Mouse (Mus musculus) forebrain, embryonic 10.5 days (tissue): Measurements from ENCODE around the gene Olfr69. TPM values are rescaled to one million over a fixed set of nuclear protein-coding genes. Genes with fewer than 3 reads are reported as not detected.
"Not testable (repeated sequence)": the region's sequence is repeated elsewhere in the genome, so short reads cannot be mapped to it uniquely, and the experiment has no call there.

Experiments
- DNase-seq: peaks from one replicate; pipeline ENCODE4 v3.0.0-alpha.2; 2017; ENCODE audit warnings: low spot score; ENCODE audit errors: extremely low spot score
- H3K27ac ChIP-seq: fragments of 300-500 bp; sonication (generic); 2 replicates; pipeline ENCODE4 v1.5.1; 2016; ENCODE audit warnings: mild to moderate bottlenecking
- H3K27me3 ChIP-seq: fragments of 300-500 bp; sonication (generic); 2 replicates; pipeline ENCODE4 v1.6.1; 2016; ENCODE audit warnings: mild to moderate bottlenecking; ENCODE audit not compliant: poor library complexity, severe bottlenecking
- H3K36me3 ChIP-seq: fragments of 300-500 bp; sonication (generic); replicated peaks from 2 replicates; pipeline ENCODE4 v1.6.1; 2016; ENCODE audit warnings: mild to moderate bottlenecking, moderate library complexity
- H3K4me1 ChIP-seq: fragments of 300-500 bp; sonication (generic); 2 replicates; pipeline ENCODE4 v1.6.1; 2016
- H3K4me3 ChIP-seq: fragments of 300-500 bp; sonication (generic); 2 replicates; pipeline ENCODE4 v1.5.1; 2016; ENCODE audit warnings: mild to moderate bottlenecking, moderate library complexity
- H3K9me3 ChIP-seq: fragments of 300-500 bp; sonication (generic); 2 replicates; pipeline ENCODE4 v1.6.1; 2016; ENCODE audit warnings: mild to moderate bottlenecking, moderate library complexity
- WGBS: fragments of 180-500 bp; shearing (Covaris S2); methylation state at CpG from one replicate; pipeline ENCODE4 v1.1.7; 2016; 5-methylcytosine and 5-hydroxymethylcytosine counted together
- polyA plus RNA-seq: library from polyadenylated mRNA; unstranded; fragments of >200 nt; fragmentation: Nextera tagmentation; extraction: Ambion mirVana; gene quantifications from 2 replicates; pipeline ENCODE4 v1.2.1, GENCODE M21; 2016

Olfr69 gene
- polyA plus RNA-seq, 1 experiment from 2014 or later: not detected

GRCm38 (mm10) chr7:103791721-103792120, 20.3 kb upstream of the Olfr69 start, which contains the start of gene Olfr67:
Gene Olfr67, minus strand, starts transcription at chr7:103791821.
- DNase-seq: no peak
- Histone ChIP-seq H3K27me3 (no peaks in the 10 kb centered on the region), H3K36me3 (no peaks in the 10 kb centered on the region), H3K4me3 (no peak within 1 kb of the TSS), H3K4me1 (no peaks in the 10 kb centered on the region), H3K9me3 (no peaks in the 10 kb centered on the region), H3K27ac (no peak within 1 kb of the TSS)
- 87% methylated on average over 3 of the region's 3 CpGs for WGBS

DNA sequence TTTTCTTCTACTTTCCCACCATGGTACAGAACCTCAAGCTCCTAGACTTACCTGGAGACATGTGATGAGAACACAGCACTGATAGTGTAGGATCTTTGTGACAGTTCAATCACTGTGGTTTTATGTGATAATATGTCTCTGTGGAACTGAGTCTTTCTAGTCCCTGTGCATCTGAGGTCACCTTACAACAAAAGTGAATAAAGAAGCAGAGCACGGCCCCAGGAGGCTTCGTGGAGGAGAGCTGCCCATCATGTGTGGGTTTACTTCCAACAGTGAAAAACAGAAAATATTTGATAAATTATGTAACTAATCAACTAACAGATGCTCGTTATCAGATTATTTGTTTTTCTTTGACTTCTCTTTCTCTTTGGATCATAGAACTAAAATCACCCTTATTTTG, 8.2 kb upstream of the Olfr69 start, which contains the start of gene Olfr68:
Olfr68 (minus strand) TSS at position 101 of the 400 bp plus-strand sequence.
- no peaks in the 10 kb centered on the region for H3K36me3 ChIP-seq
- no peak for DNase-seq
- no peak within 1 kb of the TSS for H3K27ac ChIP-seq
- 81% methylated on average over 3 of the region's 3 CpGs for WGBS
- H3K4me1 ChIP-seq: no peaks in the 10 kb centered on the region
- H3K9me3 ChIP-seq: no peaks in the 10 kb centered on the region
- no peaks in the 10 kb centered on the region for H3K27me3 ChIP-seq
- H3K4me3 ChIP-seq: no peak within 1 kb of the TSS

DNA sequence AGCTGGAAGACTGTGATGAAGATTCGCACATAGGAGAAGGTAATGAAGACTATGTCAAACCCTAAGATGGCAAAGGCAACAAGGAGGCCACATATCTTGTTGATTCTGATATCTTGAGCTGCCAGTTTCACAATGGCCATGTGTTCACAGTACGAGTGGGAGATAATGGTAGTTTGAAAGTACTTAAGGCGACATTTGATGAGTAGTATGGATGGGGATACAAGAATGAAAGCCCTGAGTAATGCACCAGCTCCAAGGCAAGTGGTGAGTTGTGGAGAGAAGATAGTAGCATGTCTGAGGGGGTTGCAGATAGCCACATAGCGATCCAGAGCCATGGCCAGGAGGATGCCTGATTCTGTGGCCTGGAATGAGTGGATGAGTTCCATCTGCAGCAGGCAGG, 6.3 kb upstream of the Olfr69 start:
- H3K27me3 ChIP-seq, H3K4me3 ChIP-seq: not testable (repeated sequence)

DNA sequence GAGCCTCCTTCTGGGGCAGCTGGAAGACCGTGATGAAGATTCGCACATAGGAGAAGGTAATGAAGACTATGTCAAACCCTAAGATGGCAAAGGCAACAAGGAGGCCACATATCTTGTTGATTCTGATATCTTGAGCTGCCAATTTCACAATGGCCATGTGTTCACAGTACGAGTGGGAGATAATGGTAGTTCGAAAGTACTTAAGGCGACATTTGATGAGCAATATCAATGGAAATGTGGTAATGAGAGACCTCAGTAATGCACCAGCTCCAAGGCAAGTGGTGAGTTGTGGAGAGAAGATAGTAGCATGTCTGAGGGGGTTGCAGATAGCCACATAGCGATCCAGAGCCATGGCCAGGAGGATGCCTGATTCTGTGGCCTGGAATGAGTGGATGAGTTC, 3.7 kb downstream of the Olfr69 start:
- H3K27ac ChIP-seq, H3K27me3 ChIP-seq, H3K4me3 ChIP-seq, DNase-seq, H3K4me1 ChIP-seq, H3K9me3 ChIP-seq, H3K36me3 ChIP-seq: not testable (repeated sequence)
- 92% methylated on average over 6 of the region's 6 CpGs for WGBS

More for the DNA sequence above, 6.3 kb upstream of the Olfr69 start:
- not testable (repeated sequence) for H3K9me3 ChIP-seq, H3K36me3 ChIP-seq, H3K27ac ChIP-seq, H3K4me1 ChIP-seq, DNase-seq
- WGBS: 87% methylated on average over 4 of the region's 4 CpGs

- not testable (repeated sequence) for DNase-seq, H3K36me3 ChIP-seq, H3K27me3 ChIP-seq, H3K4me1 ChIP-seq, H3K27ac ChIP-seq, H3K9me3 ChIP-seq, H3K4me3 ChIP-seq
- 89% methylated on average over 6 of the region's 6 CpGs for WGBS
Observed at GRCm38 (mm10) chr7:103762212-103762611, 9.2 kb downstream of the Olfr69 start.

DNA sequence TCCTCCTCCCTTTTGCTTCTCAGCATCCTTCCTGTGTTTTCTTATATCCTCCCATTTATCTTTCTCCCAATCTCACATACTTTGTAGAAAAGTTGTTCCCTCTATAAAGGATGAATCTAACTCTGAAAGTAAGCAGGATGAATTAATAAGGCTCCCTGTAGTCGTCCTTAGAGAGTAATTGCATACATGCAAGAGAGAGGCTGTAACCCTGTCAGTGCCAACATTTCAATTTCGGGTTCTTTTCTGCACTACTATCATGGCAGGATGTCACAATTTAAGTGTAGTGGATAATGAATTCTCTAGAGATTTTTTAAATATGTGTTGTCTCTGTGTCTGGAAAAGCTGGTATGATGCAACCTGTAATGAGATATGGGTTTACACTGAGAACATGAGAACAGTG, 14.2 kb downstream of the Olfr69 start, which contains the start of gene Olfr630:
Olfr630 (minus strand) TSS at position 101 of the 400 bp plus-strand sequence.
- H3K27me3 ChIP-seq: no peaks in the 10 kb centered on the region
- DNase-seq: no peak
- no peak within 1 kb of the TSS for H3K4me3 ChIP-seq
- no peaks in the 10 kb centered on the region for H3K4me1 ChIP-seq
- no peak within 1 kb of the TSS for H3K27ac ChIP-seq
- no peaks in the 10 kb centered on the region for H3K36me3 ChIP-seq
- H3K9me3 ChIP-seq: no peaks in the 10 kb centered on the region
- 55% methylated on average over 2 of the region's 2 CpGs for WGBS

GRCm38 (mm10) chr7:103744843-103745242, 26.6 kb downstream of the Olfr69 start, which contains the start of gene Olfr629:
Gene Olfr629, minus strand, starts transcription at chr7:103744943.
- Histone ChIP-seq H3K27ac (no peak within 1 kb of the TSS), H3K9me3 (no peaks in the 10 kb centered on the region), H3K4me1 (no peaks in the 10 kb centered on the region), H3K27me3 (no peaks in the 10 kb centered on the region), H3K4me3 (no peak within 1 kb of the TSS), H3K36me3 (no peaks in the 10 kb centered on the region)
- DNase-seq: no peak
- WGBS: 78% methylated on average over 2 of the region's 2 CpGs

- H3K27me3 ChIP-seq: no peaks in the 10 kb centered on the region
Observed at GRCm38 (mm10) chr7:103730074-103730473, 41.3 kb downstream of the Olfr69 start, which contains the start of gene Olfr628. Gene Olfr628, plus strand, starts transcription at chr7:103730374.

GRCm38 (mm10) chr7:103716398-103716797, 55.0 kb downstream of the Olfr69 start:
- DNase-seq, H3K36me3 ChIP-seq, H3K4me3 ChIP-seq, H3K9me3 ChIP-seq, H3K27me3 ChIP-seq, H3K27ac ChIP-seq, H3K4me1 ChIP-seq: not testable (repeated sequence)
- WGBS: 96% methylated on average over 1 of the region's 1 CpGs

More at GRCm38 (mm10) chr7:103730074-103730473, 41.3 kb downstream of the Olfr69 start, which contains the start of gene Olfr628:
- no peak within 1 kb of the TSS for H3K4me3 ChIP-seq
- no peak within 1 kb of the TSS for H3K27ac ChIP-seq
- WGBS: 92% methylated on average over 1 of the region's 1 CpGs
- no peaks in the 10 kb centered on the region for H3K9me3 ChIP-seq
- no peak for DNase-seq
- no peaks in the 10 kb centered on the region for H3K4me1 ChIP-seq
- no peaks in the 10 kb centered on the region for H3K36me3 ChIP-seq

Other genes with a start within 250 kb of the Olfr69 start
- gene Olfr612, start 228.9 kb downstream of the Olfr69 start, polyA plus RNA-seq: not detected in 2 replicates
- not detected in 2 replicates for gene Olfr613, start 223.5 kb downstream of the Olfr69 start, polyA plus RNA-seq
- gene Olfr615, start 215.5 kb downstream of the Olfr69 start, polyA plus RNA-seq: not detected in 2 replicates
- gene Olfr616, start 202.5 kb downstream of the Olfr69 start, polyA plus RNA-seq: not detected in 2 replicates
- gene Olfr617, start 198.5 kb downstream of the Olfr69 start, polyA plus RNA-seq: not detected in 2 replicates
- not detected in 2 replicates for gene Olfr618, start 181.5 kb downstream of the Olfr69 start, polyA plus RNA-seq
- not detected in 2 replicates for gene Olfr619, start 171.0 kb downstream of the Olfr69 start, polyA plus RNA-seq
- not detected in 2 replicates for gene Olfr620, start 159.1 kb downstream of the Olfr69 start, polyA plus RNA-seq
- not detected in 2 replicates for gene Olfr622, start 128.9 kb downstream of the Olfr69 start, polyA plus RNA-seq
- not detected in 2 replicates for gene Olfr623, start 107.9 kb downstream of the Olfr69 start, polyA plus RNA-seq
- 0.04 TPM in 2 replicates for gene Olfr624, start 100.4 kb downstream of the Olfr69 start, polyA plus RNA-seq
- not detected in 2 replicates for gene Olfr625-ps1, start 88.9 kb downstream of the Olfr69 start, polyA plus RNA-seq
- not detected in 2 replicates for gene Olfr243, start 56.9 kb downstream of the Olfr69 start, polyA plus RNA-seq
- gene Olfr628, start 41.2 kb downstream of the Olfr69 start, polyA plus RNA-seq: not detected in 2 replicates
- not detected in 2 replicates for gene Olfr629, start 26.7 kb downstream of the Olfr69 start, polyA plus RNA-seq
- gene Olfr630, start 14.3 kb downstream of the Olfr69 start, polyA plus RNA-seq: not detected in 2 replicates
- gene Olfr68, start 8.1 kb upstream of the Olfr69 start, polyA plus RNA-seq: not detected in 2 replicates
- not detected in 2 replicates for gene Olfr67, start 20.2 kb upstream of the Olfr69 start, polyA plus RNA-seq
- gene Hbb-bt, start 42.4 kb upstream of the Olfr69 start, polyA plus RNA-seq: 183 and 303 TPM in 2 replicates
- 80.0 and 102 TPM in 2 replicates for gene Hbb-bs, start 56.5 kb upstream of the Olfr69 start, polyA plus RNA-seq
- gene Hbb-bh2, start 68.9 kb upstream of the Olfr69 start, polyA plus RNA-seq: 0.37 and 0.52 TPM in 2 replicates
- 4,104 and 5,437 TPM in 2 replicates for gene Hbb-bh1, start 71.6 kb upstream of the Olfr69 start, polyA plus RNA-seq
- gene Hbb-y, start 81.6 kb upstream of the Olfr69 start, polyA plus RNA-seq: 8,184 and 11,241 TPM in 2 replicates
- not detected in 2 replicates for gene Olfr66, start 114.7 kb upstream of the Olfr69 start, polyA plus RNA-seq
- not detected in 2 replicates for gene Olfr64, start 122.9 kb upstream of the Olfr69 start, polyA plus RNA-seq
- gene Olfr65, start 131.9 kb upstream of the Olfr69 start, polyA plus RNA-seq: not detected in 2 replicates
- not detected in 2 replicates for gene Olfr631, start 157.2 kb upstream of the Olfr69 start, polyA plus RNA-seq
- gene Olfr632, start 162.8 kb upstream of the Olfr69 start, polyA plus RNA-seq: not detected in 2 replicates
- gene Olfr633, start 172.8 kb upstream of the Olfr69 start, polyA plus RNA-seq: not detected in 2 replicates
- gene Olfr635, start 199.6 kb upstream of the Olfr69 start, polyA plus RNA-seq: 0.02 TPM in 1 of 2 replicates, not detected in the other
- not detected in 2 replicates for gene Olfr638, start 227.2 kb upstream of the Olfr69 start, polyA plus RNA-seq
- gene Olfr639, start 245.7 kb upstream of the Olfr69 start, polyA plus RNA-seq: 0.02 TPM in 1 of 2 replicates, not detected in the other